Mouse (Mus musculus) spleen, postnatal 14 days (tissue): ENCODE results near the gene Phb.
A peak's percentile ranks its signal among the peaks of the same experiment; 100 is the strongest.

Experiments
- DNase-seq, 2 experiments: peaks; one replicate each; pipeline ENCODE4 v3.0.0; 2021 to 2022; ENCODE audit warnings: low spot score in 2 of 2

The Phb gene

GRCm38 (mm10) chr11:95666529-95667149 lies at the start of gene Phb:
Phb (plus strand) TSS chr11:95666957.
- DNase-seq: peak; percentile 68 to 80

DNA sequence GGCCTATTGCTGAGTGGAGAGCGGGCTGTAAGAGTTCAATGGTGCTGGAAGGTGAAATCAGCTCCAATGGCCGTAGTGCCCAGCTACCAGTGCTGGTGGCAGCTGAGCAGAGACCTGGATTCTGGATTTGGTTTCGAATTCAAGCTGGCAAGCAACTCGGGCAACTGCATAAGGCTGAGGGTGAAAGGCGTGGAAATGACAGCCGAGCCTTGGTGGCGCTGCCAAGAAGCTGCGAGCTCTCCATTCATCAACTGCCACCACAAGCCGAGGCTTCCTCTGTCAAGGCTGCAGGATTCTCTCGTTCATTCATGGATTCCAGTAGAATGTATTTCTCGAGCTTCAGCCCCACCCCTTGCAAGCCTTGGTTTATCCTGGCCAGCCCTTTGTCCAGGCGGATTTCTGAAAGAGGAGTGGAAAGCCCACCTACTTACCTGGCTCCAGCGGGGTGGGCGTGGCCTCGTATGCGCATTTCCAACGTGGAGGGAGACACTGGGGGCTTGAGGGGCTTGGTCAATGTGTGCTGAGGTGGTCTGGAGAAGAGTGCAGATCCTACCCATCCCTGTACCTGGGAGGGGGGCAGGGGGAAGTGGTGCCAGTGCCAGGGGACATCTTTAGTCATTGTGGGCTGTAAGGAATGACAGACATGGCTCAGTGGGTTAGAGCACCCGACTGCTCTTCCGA lies 48.8 kb upstream of the Phb start:
- DNase-seq: no peak

DNA sequence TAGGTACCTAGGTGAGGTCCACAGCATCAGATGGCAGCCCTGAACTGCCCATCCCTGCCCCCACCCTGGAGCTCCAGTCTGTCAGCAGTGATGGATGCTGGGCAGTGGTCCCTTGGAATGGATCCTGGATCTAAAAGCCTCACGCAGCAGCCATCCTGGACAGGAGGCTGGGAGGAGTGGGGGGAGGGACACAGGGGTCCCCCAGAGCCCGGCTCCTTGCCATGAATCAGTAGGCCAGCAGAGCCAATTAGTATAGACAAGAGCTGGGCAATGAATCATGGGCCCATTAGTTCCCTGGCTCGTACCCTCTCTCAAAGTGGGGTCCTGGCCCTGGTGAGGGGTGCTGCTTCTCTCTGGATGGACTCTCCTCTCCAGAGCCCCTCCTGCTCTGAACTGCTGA lies 47.7 kb upstream of the Phb start:
- DNase-seq: no peak

GRCm38 (mm10) chr11:95619886-95620444 lies 46.8 kb upstream of the Phb start:
- DNase-seq: no peak

- no peak for DNase-seq
Observed at GRCm38 (mm10) chr11:95621010-95621409, 45.7 kb upstream of the Phb start.

GRCm38 (mm10) chr11:95621541-95622130 lies 45.1 kb upstream of the Phb start:
- DNase-seq: no peak

DNA sequence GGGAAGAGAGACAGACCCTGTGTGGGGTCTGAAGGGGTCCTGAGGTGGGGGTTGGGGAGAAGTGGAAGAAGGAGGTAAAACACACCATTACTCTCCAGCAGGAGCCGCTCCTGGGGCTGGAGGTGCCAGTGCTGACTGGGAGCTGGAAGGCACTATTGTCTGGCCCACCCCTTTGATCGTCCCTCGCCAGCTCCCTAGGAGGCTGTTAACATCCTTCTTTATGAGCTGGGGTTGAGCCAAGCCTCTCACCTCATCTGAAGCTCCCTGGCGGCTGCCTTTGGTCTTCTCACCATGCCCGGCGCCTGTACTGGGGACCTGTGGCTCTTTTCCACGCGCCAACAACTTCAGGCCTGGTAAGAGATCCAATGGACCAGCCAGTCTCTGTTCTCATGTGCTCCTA lies 44.3 kb upstream of the Phb start:
- no peak for DNase-seq

- DNase-seq: no peak
Observed at GRCm38 (mm10) chr11:95630558-95630957, 36.2 kb upstream of the Phb start.

DNA sequence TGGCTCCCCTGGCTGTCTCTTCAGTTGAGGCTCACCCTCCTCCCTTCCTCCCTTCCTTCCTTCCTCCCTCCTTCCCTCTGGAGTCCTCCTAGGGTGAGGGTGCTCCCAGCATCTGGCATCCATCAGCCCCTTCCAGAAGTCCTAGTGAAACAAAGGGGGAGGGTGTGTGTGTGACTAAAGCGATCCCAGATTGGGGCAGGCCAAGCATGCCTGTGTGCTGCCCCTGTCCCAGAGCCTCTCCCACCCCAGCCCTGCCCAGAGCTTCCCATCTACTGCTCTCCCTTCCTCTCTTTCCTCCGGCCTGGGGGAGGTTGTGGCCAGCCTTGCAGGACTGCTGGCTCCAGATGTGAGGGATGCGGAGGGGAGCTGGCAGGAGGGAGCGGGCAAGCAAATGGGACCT lies 35.5 kb upstream of the Phb start:
- no peak for DNase-seq

GRCm38 (mm10) chr11:95632474-95632873 lies 34.3 kb upstream of the Phb start:
- no peak for DNase-seq

GRCm38 (mm10) chr11:95633512-95634000 lies 33.2 kb upstream of the Phb start:
- DNase-seq: no peak

GRCm38 (mm10) chr11:95635030-95635429 lies 31.7 kb upstream of the Phb start:
- no peak for DNase-seq

DNA sequence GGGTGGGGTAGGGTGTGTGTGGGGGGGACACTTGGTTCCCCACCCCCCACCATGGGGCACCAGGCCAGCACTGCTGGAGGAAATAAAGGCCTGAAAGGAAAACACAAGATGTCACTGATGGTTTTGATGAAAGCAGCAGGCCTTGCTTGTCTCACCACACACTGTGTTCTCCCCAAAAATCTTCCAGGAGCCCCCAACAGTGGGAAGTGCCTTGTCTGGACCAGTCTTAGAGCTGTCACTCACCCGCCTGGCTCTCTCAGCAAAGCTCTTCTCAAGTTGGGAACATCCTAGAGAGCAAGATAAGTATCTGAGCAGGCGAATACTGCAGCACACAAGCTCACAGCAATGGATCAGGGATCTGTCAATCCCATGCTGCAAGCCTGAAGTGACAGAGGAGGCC lies 26.0 kb upstream of the Phb start:
- DNase-seq: no peak

GRCm38 (mm10) chr11:95642534-95643280 lies 24.1 kb upstream of the Phb start:
- DNase-seq: no peak

- no peak for DNase-seq
Observed at GRCm38 (mm10) chr11:95643856-95644255, 22.9 kb upstream of the Phb start.

DNA sequence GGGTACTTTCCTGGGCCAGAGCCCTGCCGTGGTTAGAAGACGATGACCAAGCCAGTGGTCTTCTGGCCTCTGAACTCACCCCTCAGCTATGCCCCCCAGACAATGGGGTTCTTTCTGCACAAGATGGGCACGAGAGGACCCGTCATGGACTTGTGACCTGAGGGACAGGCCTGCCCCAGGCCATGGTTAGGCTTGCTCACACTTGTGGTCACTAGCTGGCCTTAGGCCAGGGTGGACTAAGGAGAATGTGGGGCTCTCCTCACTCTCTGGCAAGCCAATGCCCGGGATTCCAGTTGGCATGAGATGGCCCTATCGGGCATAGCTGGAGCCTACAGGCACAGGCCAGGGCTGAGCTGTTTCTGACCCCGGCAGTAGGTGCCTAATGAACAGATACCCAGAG lies 22.4 kb upstream of the Phb start:
- DNase-seq: no peak

DNA sequence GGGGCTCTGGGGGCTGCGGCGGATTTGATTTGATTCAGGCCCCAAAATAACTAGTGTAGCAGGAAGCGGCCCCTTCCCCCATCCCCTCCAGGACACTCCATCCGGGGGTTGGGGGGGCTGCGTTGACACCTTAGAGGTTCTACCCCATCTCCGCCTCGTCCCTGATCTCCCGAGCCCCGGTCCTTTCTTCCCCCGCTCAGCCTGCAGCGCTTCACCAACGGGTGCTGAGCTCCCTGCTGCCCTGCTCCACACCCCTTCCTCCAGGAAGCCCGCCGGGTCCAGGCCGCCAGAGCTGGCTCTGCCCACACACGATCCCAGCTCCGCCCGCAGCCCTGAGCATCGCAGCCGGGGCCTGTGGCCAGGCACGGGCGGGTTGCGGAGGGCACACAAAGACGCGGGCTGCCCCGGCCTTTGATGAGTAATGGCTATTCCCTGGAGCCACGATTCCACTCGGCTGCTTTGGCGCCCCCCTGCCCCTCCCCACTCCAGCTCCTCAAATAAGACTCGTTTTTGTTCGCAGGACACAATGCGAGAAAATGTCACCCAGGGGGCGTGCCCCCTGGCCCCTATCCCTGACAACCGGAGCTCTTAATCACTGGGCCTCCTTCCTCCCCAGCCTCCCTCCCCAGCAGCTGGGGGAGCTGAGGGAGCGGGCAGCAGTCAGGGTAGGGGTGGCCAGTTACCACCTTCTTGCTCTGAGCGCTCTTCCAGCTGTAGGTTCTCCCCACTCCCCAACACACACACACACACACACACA lies 21.2 kb upstream of the Phb start:
- DNase-seq: no peak

- no peak for DNase-seq
Observed at GRCm38 (mm10) chr11:95646154-95646490, 20.6 kb upstream of the Phb start.

DNA sequence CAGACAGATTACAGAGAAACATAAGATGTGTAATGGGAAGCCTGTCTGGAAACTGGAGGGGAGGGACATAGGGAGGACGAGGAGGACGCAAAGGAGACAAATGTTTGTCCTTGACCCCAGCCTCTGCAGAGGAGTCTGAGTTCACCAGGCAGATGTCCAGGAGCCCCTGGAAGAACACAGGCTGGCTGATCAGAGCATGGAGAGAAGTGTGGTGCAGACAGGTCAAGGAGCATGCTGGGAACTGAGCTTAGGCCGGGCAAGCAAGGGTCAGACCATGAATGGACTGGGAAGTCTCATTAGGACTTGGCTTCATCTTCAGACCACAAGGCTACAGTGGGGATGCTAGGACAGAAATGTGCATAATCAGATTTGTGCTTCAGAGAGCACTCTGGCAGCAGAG lies 19.0 kb upstream of the Phb start:
- DNase-seq: no peak

DNA sequence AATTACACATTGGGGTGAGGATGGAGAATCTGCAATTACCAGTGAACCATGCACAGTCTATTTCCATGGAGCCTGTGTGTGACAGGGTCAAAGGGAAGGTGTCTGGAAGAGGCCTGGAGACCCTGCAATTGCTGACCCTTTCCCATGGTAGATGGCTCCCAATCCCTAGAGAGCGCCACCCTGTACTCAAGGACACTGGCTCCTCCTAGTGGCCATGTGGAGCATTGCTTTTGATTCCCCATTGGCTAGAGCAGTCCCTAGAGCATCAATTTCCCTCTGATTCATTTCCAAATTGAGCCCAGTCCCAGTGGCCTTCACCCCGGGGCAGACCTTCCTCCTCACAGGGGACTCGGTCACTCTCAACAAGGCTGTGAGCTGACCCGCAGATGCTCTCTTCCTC lies 17.9 kb upstream of the Phb start:
- DNase-seq: peak; percentile 23 to 58

GRCm38 (mm10) chr11:95649560-95649959 lies 17.2 kb upstream of the Phb start:
- no peak for DNase-seq

GRCm38 (mm10) chr11:95650001-95650400 lies 16.8 kb upstream of the Phb start:
- DNase-seq: no peak
